Mouse (Mus musculus) spleen, postnatal 14 days (tissue): Measurements from ENCODE around the gene Sec23ip.
"Not testable (repeated sequence)": the region's sequence is repeated elsewhere in the genome, so short reads cannot be mapped to it uniquely, and the experiment has no call there.

Experiments
- DNase-seq, 2 experiments: peaks; one replicate each; pipeline ENCODE4 v3.0.0; 2021 to 2022; ENCODE audit warnings: low spot score in 2 of 2

Sec23ip gene

DNA sequence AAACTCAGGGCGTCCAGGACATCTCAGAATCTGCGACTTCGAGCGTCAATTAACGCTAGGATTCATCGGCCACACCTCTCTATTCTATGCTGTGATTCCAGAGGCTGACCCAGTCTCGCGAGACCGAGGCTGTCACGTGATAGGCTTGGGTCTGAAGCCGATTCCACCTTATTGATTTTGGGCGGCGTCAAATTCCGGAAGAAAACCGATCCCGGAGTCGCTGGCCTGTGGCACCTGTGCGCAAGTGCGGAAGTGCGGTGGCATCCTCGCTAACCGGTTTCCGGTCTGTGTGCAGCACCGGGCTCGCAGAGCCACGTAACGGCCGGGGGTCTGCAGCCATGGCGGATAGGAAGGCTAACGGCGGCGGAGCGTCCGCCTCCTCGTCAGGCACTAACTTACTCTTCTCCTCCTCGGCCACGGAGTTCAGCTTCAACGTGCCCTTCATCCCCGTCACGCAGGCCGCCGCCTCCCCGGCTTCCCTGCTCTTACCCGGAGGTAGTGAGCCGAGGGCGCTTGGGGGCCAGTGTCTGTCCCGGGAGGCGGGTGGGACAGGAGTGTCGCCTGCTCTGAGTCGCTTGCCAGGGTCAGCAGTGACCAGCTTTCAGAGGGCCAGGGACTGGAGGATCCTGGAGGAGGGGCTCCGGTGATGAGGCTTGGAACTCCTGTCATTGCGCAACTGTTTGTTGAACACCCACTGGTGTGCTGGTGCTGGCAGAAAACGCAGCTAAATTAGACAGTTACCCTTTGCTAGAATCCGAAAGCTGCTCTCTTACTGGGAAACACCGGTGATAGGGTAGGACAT, at the start of gene Sec23ip:
Sec23ip (plus strand) TSS at position 260 of the 802 bp plus-strand sequence.
- peak; percentile 89 to 94 for DNase-seq

DNA sequence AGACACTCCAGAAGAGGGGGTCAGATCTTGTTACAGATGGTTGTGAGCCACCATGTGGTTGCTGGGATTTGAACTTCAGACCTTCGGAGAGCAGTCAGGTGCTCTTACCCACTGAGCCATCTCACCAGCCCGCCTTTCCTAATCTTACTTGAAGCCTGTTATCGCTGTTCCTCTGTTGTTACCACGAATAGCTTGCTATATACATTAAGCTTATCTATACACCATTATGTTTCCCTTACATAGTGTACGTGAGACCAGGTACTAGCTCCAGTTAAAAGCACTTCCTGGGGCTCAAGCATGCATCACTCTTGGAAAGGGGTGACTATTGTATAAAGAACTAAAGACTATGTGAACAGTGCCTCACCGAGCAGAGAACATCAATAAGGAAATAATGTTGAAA, 44.8 kb upstream of the Sec23ip start:
- not testable (repeated sequence) for DNase-seq

DNA sequence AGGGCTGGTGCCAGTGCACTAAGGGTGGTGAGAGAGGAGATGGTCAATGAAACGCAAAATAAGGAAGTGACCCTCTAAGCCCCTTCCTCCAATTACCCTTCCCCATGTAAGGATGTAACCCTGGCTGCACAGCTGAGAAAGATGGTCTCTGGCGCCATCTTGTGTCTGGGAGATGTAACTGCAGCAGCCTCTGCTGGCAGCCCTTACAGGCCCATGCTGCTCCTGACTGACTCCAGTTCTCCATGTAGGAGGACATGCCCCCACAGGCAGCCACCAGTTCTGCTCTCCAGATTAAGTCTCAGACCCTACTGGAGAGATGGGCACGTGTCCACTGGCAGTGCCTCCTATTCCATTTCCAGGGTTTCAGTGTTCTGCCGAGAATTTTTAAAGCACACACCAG, 39.0 kb upstream of the Sec23ip start:
- DNase-seq: peak in 1 of 2 experiments; percentile 53

DNA sequence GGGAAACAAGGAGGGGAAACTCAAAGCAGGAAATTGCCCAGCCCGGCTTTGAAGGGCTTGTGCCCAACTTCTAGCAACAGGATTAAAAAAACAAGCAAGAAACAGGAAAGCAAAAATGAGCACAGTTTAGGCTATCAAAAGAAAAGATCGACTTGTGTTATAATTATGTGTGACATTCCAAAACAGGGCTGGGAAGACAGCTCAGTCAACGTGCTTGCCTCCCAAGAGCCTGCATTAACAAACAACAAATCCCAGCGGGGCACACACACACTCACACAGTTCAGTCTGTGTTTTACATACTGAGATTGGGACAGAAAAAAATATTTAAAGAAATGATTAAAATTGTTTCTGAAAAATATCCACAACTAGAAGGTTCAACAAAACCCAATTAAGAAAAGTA, 26.8 kb upstream of the Sec23ip start:
- no peak for DNase-seq

DNA sequence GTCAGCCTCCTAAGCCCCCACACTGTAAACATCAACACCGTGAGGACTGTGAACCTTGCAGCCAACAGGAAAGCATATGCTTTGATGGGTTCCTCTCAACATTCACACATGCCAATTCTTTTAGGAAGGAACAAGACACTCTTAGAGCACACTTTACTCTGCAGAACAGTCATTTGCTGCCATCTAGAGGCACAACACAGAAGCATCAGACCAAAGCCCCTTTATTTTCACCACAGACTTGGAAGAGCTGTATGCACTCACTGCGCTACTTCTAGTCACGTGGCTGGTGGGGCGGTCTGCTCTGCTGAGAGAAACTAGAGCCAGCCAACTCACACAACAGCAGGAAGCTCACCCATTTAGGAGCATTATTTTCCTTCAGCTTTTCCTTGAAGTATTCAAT, 20.0 kb upstream of the Sec23ip start:
- DNase-seq: peak in 1 of 2 experiments; percentile 34

DNA sequence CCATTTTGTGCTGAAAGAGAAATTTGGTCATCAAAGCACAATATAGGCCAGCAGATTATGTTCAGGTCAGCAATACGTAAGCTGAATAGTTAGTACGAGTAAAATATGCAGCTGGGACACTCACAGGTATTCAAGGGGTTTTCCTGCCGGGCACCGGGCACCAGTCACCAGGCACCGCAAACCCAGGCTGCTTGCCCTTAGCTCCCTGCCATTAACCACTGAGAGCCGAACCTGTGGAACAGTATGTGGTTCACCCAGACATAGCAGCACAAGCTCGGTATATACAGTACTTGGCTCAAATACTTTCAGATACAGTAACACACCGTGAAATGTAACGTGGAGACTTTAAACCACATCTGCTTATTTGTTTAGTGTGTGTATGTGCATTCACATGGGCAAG, 19.6 kb upstream of the Sec23ip start:
- no peak for DNase-seq

GRCm38 (mm10) chr7:128726999-128727398, 17.7 kb upstream of the Sec23ip start:
- DNase-seq: no peak

GRCm38 (mm10) chr7:128727701-128728100, 17.0 kb upstream of the Sec23ip start:
- DNase-seq: no peak

DNA sequence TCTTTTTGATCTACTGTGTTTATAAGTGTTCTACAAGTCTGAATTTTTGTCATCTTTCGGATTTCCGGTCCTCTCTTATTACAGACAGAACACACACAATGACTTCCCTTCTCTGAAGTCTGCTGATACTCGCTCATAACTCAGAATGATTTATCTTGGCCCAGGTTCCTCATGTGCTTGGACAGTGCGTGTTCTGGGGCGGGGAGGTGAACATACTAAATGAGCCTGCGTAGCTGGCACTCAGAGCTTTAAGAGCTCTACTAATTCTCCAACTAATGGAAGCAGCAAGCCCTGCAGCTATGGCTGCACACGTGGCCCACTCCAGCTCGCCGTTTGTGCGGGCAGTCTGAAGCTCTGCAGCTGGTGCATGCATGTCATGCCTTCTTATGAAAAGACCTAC, 16.0 kb upstream of the Sec23ip start:
- DNase-seq: no peak

GRCm38 (mm10) chr7:128731585-128731984, 13.2 kb upstream of the Sec23ip start:
- no peak for DNase-seq

- no peak for DNase-seq
Measured at GRCm38 (mm10) chr7:128738041-128738440, 6.7 kb upstream of the Sec23ip start.

DNA sequence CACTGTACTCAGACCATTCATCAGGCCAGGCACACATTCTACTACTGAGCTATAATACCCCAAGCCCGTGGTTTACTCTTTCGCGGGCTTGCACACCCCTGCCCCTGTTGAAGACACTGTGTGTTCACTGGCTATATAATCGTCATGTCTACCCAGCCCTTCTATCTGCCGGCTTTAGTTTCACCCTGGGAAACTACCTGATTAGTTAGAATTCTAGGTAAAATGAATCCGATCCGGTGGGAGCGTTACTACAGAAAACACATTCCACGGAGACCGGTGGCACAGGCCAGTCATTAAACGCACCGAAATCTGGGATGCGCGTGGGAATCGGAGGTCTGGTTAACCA, 5.7 kb upstream of the Sec23ip start:
- no peak for DNase-seq

GRCm38 (mm10) chr7:128739462-128740277, 5.1 kb upstream of the Sec23ip start:
- DNase-seq: peak; percentile 24 to 43

GRCm38 (mm10) chr7:128740334-128740733, 4.4 kb upstream of the Sec23ip start, which contains the start of gene Mcmbp:
Mcmbp (minus strand) TSS chr7:128740495.
- peak; percentile 94 to 95 for DNase-seq

DNA sequence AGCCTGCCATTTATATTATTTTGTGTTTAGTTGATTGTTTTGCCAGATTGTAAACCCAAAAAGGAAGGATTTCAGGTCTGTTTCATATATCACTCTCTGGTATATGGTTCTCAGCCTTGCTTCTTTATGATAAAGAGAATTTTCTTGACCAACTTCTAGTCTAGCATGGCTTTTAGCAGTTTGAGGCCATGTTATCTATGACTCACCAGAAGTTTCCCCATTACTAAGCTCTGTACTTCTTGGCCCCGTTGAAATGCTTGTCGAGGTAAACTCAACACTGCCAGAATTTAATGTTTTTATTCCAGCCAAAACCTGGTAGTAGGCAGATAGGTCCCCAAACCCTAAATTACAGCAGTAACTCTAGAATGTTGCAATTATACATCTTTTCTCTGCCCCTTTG, 845 bp upstream of the Sec23ip start:
- no peak for DNase-seq

DNA sequence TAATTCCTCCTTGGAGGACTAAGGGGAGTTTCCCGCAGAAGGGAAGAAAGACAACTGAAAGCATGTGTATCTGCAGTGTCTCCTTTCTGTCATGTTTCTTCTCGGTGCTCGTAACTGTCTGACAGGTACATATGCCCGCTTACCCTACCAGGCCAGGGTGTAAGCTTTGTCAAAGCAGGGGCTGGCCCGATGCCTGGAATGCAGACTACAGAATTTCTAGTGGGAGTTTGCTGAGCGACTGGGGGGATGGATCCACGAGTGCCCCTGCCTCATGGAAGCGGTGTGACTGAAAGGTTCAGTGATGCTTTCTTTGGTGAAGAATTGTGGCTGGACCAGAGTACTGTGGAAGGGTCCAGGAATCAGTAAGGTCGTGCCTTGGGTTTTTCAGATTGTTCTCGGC, 1.4 kb downstream of the Sec23ip start:
- DNase-seq: no peak

DNA sequence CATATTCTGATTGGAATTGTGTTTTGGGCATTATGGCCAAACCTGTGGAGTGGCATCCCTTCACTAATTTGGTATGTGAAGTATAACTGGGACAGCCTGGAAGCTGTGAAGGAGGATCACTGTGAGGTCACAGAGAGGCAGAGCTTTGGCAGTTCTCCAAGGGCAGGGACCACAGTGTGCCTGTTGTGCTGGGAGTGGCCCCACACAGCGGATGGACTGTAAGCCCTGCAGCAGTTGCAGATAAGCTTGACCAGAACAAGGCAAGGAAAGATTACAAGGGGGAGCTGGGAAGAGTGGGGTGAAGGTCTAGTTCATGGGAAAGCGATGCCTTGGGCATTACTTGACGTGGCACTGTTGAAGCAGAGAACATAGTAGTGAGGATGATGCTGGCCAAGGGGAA, 4.0 kb downstream of the Sec23ip start:
- DNase-seq: peak; percentile 37 to 45

GRCm38 (mm10) chr7:128750296-128750695, 5.6 kb downstream of the Sec23ip start:
- DNase-seq: no peak

- DNase-seq: no peak
Measured at GRCm38 (mm10) chr7:128752012-128752411, 7.3 kb downstream of the Sec23ip start.

- no peak for DNase-seq
Measured at GRCm38 (mm10) chr7:128755396-128755795, 10.7 kb downstream of the Sec23ip start.

GRCm38 (mm10) chr7:128758948-128759347, 14.2 kb downstream of the Sec23ip start:
- DNase-seq: no peak

- DNase-seq: no peak
Measured at GRCm38 (mm10) chr7:128766696-128767095, 22.0 kb downstream of the Sec23ip start.

DNA sequence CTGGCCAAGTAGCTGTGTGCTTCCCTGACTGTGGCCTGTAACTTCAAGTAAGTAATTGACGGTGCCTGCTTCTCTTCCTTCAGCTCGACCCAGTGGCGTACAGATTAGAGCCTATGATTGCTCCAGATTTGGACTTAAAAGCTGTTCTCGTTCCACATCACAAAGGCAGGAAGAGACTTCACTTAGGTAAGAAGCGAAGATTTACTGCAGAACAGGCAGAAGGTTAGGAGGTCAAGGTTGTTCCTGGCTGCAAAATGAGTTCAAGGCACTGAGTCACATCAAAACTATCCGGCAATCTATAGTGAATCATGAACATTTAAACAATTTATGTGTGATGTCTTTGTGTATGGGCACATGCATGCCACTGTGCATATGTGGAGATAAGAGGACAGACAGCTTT, 32.5 kb downstream of the Sec23ip start:
- no peak for DNase-seq
